Mouse (Mus musculus) cerebellum, adult 11-12 months (tissue): ENCODE measurements at regions not wholly inside any gene's neighbourhood (a gene's known extent, or its start where the extent isn't known, plus 50 kb on each side); places are given as distances from the start of the nearest gene placed in this dataset.

Experiments used
- DNase-seq: peaks from one replicate; pipeline ENCODE4 v3.0.0; 2022

- no peak for DNase-seq
These were observed 299.8 kb downstream of the Gm11361 start for GRCm38 (mm10) chr13:28557032-28557570.

DNA sequence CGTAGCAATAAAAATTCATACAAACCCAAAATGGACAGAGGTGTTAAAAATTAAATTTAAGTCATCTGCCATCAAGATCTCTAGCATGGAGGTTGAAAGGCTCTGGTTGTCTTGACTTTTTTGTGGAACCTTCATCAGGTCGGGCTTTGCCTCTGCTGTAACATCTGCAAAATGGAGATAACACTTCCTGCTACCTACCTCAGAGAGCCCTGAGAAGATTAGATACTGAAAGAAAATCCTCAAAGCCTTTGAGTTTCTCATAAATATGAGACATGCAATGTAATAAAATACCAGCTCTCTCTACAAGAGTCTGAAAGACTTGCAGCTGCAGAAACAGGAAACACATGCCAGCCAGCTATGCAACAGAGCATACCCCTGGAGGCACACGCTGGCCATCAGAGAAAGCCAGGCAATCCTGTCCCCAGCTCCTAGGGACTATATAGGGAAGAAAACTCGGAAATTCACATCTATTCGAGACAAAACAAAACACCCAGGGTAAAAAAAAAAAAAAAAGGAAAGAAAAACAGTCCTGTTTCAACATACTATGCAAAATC, 299.1 kb downstream of the Gm11361 start:
- no peak for DNase-seq

- DNase-seq, result no peak
These were observed 297.0 kb downstream of the Gm11361 start for GRCm38 (mm10) chr13:28554143-28554830.

GRCm38 (mm10) chr13:28552974-28553750, 295.8 kb downstream of the Gm11361 start:
- no peak for DNase-seq

- DNase-seq, result no peak
These were observed 294.2 kb downstream of the Gm11361 start for GRCm38 (mm10) chr13:28551555-28551954.

DNA sequence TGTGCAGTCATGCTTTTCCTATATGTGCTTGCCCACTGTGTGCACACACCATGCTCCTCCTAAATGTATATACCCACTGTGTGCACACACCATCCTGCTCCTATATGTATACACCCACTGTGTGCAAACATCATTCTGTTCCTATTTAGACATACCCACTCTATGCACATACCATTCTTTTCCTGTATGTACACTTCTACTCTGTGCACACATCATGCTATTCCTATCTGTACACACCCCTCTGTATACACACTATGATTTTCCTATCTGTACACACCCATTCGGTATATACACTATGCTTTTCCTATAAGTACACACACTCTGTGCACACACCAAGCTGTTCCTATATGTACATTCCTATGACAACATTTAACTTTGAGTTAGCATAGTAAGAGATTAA, 288.5 kb downstream of the Gm11361 start:
- DNase-seq, result no peak

- DNase-seq, result no peak
These were observed 288.0 kb downstream of the Gm11361 start for GRCm38 (mm10) chr13:28545337-28545736.

DNA sequence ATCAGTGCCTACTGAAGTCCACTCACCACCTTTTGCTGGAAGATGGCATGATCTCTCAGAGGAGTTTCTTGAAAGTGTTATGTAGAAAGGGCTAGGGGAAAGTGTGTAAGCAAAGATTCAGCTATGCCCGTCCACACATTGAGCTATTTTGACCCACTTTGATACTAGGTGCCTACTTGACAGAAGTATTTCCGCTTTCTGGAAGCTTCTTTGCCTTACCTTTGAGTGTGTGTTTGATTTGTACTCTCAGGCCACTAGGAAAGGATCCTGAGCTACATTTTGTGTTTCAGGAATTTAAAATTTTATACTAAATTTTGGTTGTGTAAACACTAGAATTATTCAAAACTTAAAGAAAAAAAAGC, 287.5 kb downstream of the Gm11361 start:
- no peak for DNase-seq

DNA sequence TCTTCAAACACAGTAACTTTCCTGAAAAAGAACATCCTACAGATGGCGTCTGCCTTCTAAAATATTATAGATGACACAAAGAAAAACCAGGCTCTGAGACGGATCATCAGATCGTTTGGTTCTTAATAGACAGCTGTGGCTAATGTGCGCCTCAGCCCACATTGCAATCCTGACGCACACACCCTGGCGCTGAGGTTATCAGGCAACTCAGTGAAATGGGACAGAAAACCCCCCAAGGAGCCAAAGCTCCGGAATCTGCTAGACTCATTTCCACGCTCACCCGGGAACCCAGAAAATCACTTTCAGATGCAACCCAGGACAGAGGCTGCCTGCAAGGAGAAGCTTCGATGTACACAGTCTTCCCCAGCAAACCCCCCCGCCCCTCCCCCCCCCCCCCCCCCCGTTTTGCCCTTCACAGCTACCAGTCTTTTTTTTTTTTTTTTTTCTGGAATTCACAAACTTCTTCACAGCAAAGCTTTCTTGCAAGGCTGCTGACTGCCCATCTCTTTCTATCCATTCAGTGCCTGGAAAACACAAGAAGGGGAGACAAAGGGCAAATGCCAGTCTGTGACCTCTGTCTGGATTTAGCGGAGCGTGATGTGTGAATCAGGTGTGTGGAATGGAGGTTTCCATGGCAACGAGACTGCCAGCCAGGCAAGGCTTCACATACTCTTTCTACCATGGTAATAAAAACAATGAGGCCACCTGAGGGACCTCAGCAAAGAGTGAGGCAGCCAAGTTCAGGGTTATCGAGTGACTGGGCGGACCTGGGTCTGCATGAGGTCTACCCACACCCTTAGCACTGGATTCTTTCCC, 286.9 kb downstream of the Gm11361 start:
- DNase-seq, result no peak

DNA sequence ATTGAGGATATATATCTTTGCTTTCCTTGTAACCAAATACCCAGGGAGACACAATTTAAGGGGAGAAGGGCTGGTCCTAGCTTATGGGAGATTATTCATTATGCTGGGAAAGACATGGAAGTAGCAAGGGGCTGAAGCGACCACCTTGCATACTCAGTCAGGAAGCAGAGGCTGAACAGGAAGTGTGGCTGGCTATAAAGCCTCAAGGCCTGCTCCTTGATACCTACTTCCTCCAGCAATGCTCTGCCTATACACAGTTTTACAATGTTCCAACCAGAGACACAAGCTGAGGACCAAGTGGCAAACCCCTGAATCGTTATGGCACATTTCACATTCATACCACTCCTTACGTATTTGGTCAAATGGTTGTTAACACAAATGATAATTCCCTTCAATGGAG, 284.3 kb downstream of the Gm11361 start:
- no peak for DNase-seq

- DNase-seq, result no peak
These were observed 275.8 kb downstream of the Gm11361 start for GRCm38 (mm10) chr13:28533080-28533479.

GRCm38 (mm10) chr13:28532278-28532677, 274.9 kb downstream of the Gm11361 start:
- DNase-seq, result no peak

DNA sequence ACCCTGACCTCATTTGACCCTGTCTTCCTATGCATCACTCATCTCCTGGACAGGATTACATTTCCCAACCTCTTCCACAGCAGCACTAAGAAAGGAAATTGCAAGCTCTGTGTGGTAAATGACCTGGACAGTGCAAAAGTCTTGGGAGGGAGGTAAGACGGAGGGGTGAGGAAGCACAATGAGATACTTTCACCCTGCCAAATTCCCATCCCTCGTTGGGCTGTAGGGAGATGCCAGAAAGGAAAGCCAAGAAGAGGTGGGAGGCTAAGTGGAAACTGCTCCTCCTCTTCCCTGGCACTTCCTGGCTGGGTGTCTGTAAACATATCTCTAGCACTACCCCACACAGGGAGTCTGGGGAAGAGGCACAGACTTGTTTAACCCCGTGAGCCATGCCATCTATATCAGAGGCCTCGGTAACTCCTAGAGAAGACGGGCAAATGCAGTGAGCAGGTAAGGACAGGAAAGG, 274.2 kb downstream of the Gm11361 start:
- no peak for DNase-seq

- DNase-seq, result no peak
These were observed 273.6 kb downstream of the Gm11361 start for GRCm38 (mm10) chr13:28530947-28531346.

DNA sequence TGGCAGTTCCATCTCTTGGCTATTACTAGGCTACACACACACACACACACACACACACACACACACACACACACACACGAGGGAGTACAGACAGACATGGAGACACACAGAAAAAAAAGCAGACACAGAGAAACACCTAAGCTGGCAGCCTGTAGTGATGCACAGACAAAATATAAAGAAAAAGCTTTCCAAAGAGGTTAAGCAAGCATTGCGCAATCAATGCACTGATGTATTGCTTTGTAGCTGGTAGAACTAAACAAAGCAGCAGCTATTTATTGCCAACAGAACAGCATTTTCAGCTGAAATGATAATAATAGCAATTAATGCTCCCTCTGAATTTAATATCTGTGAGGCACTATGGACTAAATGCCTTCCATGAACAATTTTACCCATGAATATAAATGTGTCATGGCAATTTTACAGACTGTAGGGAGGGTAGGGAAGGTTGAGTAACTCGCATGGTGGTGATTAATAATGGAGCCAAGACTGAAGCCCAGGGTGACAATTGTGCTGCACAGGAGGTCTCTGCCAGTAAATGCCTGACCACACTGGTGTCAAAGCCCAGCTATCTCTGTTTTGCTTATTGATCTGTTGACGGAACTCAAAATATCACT, 271.7 kb downstream of the Gm11361 start:
- no peak for DNase-seq

DNA sequence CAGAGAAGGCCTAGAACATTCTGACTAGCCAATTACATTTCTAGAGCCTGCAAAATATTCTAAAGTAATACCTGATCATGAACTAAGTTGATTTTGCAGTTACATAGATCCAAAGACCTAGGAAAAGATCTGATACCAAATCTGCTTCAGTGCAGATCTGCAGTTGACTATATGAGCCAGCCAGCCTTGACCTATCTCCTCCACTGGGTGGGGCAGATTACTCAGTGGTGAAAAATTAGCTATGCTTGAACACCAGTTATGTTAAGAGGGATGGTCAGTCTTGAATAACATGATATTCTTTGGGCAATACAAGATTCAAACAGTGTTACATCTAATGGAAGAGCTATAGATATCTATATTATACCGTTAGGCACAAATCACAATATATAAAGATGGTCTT, 269.0 kb downstream of the Gm11361 start:
- no peak for DNase-seq

DNA sequence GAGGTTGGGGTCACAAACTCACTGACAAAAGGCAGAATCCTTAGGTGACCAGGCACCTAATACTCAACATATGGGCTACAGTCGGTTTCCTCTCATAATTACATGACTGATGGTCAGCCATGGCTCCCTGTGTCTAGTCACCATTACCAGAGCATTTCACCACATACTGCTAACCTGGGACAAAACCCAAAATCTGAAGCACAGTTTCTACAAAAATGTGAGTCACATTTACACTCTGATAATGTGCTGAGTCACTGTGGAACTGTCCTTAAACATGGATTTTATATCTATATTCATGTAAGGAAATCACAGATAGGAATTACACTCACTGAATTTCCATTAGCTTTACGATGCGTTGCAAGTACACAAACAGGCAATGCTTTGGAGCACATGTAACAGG, 267.1 kb downstream of the Gm11361 start:
- DNase-seq, result no peak

GRCm38 (mm10) chr13:28520127-28520482, 262.8 kb downstream of the Gm11361 start:
- no peak for DNase-seq

- no peak for DNase-seq
These were observed 262.2 kb downstream of the Gm11361 start for GRCm38 (mm10) chr13:28519383-28520126.

DNA sequence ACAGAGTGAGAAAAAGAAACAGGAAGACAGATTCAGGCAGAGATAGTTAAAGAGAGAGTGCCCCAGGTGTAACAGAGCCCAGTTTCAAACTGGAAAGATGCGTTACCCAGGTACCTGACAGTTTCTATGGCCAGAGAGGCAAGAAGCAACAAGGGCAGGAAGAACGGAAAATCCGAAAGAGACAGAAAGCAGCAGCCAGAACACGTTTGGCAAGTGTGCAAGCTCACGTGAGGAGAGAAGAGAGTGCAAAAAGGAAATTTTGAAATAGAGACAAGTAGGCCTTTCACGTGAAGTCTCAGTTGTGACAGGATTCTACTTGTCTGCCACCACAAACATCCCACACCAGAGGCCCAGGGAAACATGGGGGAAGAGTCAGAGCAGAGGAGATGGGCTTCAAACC, 259.8 kb downstream of the Gm11361 start:
- DNase-seq, result no peak

GRCm38 (mm10) chr13:28516636-28517035, 259.3 kb downstream of the Gm11361 start:
- no peak for DNase-seq

DNA sequence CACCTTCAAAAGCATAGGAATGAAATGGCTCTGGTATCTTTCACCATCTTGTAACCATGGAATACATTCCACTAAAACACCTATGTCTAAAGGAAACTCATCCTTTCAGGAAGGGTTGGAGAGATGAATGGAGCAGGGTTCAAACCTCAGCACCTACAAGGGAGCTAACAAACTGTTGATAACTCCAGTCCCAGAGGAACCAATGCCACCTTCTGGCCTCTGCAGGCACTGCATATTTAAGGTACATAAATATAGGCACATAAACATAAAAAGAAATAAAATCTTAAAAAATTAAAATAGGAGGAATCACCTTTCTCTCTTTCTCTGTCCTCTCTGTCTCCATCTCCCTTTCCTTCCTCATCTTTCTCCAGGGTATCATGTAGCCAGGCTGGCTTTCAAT, 256.9 kb downstream of the Gm11361 start:
- DNase-seq, result no peak
